Mouse (Mus musculus): ENCODE data around the gene Cdc123. TPM values are rescaled to one million over a fixed set of nuclear protein-coding genes. Genes with fewer than 3 reads are reported as not detected.

Cdc123 gene
- polyA plus RNA-seq, 1 experiment = 54.6 TPM

DNA sequence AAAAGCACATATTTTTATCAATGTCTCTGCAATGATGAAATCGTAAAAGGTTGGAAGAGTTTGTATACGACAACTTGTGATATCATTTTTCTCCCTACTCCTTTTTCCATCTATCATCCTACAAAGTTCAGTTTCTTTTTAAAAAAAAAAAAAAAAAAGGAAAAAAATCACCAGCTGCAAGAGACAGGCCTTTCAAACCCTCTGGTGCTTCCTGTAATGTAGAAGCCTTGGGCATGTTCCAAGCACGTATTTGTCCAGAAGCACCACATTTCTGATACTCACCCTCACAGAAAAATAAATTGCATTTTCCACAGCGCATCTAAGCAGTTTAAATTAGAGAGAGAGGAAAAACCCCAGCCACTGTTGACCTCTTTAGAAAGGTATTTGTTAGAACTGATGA, 862 bp upstream of the Cdc123 start:
- WGBS = 11% methylated on average over 4 of the region's 4 CpGs
- DNase-seq = no peak
- Histone ChIP-seq H3K4me1 (ENCODE audit: control insufficient read depth, insufficient read depth, low read length) (no peaks in the 10 kb centered on the region), H3K4me3 (replicated peaks; ENCODE audit: extremely low read depth, low read depth, low read length) (peak overlapping the region; percentile 100)
- TF ChIP-seq CTCF (IDR thresholded peaks at IDR 0.05; ENCODE audit: insufficient read depth, low read length) (no peak), POLR2A (IDR thresholded peaks at IDR 0.05; ENCODE audit: borderline replicate concordance, extremely low read depth, low read depth, low read length) (no peak)

DNA sequence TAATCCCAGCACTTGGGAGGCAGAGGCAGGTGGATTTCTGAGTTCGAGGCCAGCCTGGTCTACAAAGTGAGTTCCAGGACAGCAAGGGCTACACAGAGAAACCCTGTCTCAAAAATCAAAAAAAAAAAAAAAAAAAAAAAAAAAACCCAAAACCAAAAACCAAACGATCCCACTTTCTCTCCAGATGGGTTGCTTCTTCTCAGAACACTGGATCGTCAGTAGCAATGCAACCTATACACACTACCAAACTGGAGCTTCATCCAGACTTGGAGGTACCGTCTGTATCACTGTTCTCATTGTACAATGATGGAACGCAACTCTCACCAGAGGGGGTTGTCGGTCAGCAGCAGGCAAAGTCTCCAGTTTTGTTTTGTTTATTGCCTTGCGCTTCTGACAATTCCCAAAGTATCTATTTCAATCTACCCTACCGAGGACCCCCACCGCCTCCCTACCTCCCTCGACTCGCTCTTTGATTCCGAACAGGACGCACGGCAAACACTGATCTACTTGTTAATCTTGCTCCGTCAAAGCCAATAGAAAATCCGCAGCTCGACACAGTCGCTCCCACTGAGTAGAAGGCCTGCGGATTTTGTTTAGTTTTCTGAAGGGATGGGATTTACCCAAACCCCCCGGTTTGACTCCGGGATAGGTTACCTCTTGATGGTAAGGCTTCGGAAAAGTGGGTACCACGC, 637 bp downstream of the Cdc123 start:
- no peak for DNase-seq
- 3% methylated on average over 23 of the region's 23 CpGs for WGBS
- no peaks in the 10 kb centered on the region for H3K4me1 ChIP-seq (ENCODE audit: control insufficient read depth, insufficient read depth, low read length)
- TF ChIP-seq POLR2A (IDR thresholded peaks at IDR 0.05; ENCODE audit: borderline replicate concordance, extremely low read depth, low read depth, low read length) (no peak), CTCF (IDR thresholded peaks at IDR 0.05; ENCODE audit: insufficient read depth, low read length) (no peak)
- peak overlapping the region; percentile 100 for H3K4me3 ChIP-seq (replicated peaks; ENCODE audit: extremely low read depth, low read depth, low read length)

DNA sequence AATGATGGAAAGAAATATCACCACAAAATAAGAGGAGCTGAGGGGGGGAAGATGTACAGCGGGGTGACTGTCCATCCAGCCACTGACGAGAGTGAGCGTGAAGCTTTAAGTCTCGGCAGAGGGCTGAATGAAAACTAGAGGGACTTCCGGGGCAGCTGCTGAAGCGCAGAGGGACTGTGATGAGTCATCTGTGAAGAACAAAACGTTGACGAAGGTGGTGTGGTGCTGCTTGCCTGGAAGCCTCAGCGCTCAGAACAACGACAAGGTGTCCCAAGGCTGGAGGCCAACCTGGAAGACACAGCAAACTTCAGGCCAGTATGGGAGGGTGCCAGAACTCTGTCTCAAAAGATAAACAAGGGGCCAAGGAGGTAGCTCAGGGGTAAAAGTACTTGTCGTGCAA, 4.1 kb downstream of the Cdc123 start:
- DNase-seq = no peak
- 94% methylated on average over 11 of the region's 11 CpGs for WGBS

DNA sequence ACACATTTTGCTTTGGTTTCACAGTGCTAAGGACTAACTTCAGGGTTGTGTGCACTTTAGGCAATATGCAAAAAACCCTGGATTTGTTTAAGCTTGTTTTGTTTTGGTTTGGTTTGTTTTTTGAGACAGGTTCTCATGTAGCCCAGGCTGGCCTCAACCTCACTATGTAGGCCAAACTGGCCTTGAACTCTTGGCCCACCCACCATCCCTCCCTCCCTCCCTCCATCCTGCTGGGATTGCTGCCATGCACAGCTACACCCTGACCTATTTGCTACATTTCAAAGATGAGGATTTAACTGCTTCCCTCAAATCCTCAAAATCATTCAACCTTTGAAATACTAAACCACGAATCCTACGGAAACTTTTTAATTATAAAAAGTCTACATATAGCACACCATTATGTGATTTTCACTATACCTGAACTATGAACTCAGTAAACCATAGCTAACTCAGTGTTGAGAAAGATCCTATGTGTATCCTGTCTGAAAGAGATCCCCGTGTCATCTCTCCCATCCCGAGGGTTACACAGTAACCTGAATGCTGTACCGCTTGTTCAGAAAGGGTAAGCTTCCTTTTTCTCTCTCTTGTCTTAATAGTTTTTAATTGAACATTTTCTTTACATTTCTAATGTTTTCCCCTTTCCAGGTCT, 19.6 kb downstream of the Cdc123 start:
- H3K4me1 ChIP-seq (ENCODE audit: control insufficient read depth, insufficient read depth, low read length) = no peaks in the 10 kb centered on the region; the same call in 1 of the 2 replicates
- no peak overlapping the region for H3K4me3 ChIP-seq (replicated peaks; ENCODE audit: extremely low read depth, low read depth, low read length)
- DNase-seq = no peak
- WGBS = 95% methylated on average over 5 of the region's 5 CpGs
- TF ChIP-seq CTCF (IDR thresholded peaks at IDR 0.05; ENCODE audit: insufficient read depth, low read length) = no peak
- TF ChIP-seq POLR2A (IDR thresholded peaks at IDR 0.05; ENCODE audit: borderline replicate concordance, extremely low read depth, low read depth, low read length) = no peak

More for the DNA sequence above, 4.1 kb downstream of the Cdc123 start:
- no peak overlapping the region for H3K4me3 ChIP-seq (replicated peaks; ENCODE audit: extremely low read depth, low read depth, low read length)
- H3K4me1 ChIP-seq (ENCODE audit: control insufficient read depth, insufficient read depth, low read length) = no peaks in the 10 kb centered on the region
- no peak for TF ChIP-seq POLR2A (IDR thresholded peaks at IDR 0.05; ENCODE audit: borderline replicate concordance, extremely low read depth, low read depth, low read length)
- TF ChIP-seq CTCF (IDR thresholded peaks at IDR 0.05; ENCODE audit: insufficient read depth, low read length) = no peak

DNA sequence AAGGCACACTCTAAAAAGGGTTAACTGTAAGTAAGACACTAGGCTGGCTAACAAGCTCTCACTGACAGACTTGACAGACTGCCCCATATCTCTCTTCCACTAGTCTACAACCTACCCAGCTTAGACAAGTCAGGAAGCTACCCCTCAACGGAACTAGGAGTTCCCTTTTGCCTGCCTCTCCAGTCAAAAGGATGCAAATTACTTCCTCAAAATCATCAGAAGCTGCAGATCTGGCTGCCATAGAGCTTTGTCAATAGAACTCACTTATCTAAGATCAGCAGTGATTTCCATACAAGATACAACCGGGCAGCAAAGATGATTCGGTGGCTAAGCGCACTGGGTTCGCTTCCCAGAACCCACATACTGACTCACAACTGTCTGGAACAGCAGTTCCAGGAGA, 20.3 kb downstream of the Cdc123 start:
- Histone ChIP-seq H3K4me1 (ENCODE audit: control insufficient read depth, insufficient read depth, low read length) (no peaks in the 10 kb centered on the region; the same call in 1 of the 2 replicates), H3K4me3 (replicated peaks; ENCODE audit: extremely low read depth, low read depth, low read length) (no peak overlapping the region)
- 57% methylated on average over 5 of the region's 5 CpGs for WGBS
- TF ChIP-seq POLR2A (IDR thresholded peaks at IDR 0.05; ENCODE audit: borderline replicate concordance, extremely low read depth, low read depth, low read length) (no peak), CTCF (IDR thresholded peaks at IDR 0.05; ENCODE audit: insufficient read depth, low read length) (no peak)
- no peak for DNase-seq

- DNase-seq = no peak
- Histone ChIP-seq H3K4me1 (ENCODE audit: control insufficient read depth, insufficient read depth, low read length) (no peaks in the 10 kb centered on the region; the same call in 1 of the 2 replicates), H3K4me3 (replicated peaks; ENCODE audit: extremely low read depth, low read depth, low read length) (no peak overlapping the region)
- WGBS = 13% methylated on average over 1 of the region's 1 CpGs
- TF ChIP-seq CTCF (IDR thresholded peaks at IDR 0.05; ENCODE audit: insufficient read depth, low read length) = no peak; the same call in 1 of the 2 replicates
- TF ChIP-seq POLR2A (IDR thresholded peaks at IDR 0.05; ENCODE audit: borderline replicate concordance, extremely low read depth, low read depth, low read length) = no peak
Observed at GRCm38 (mm10) chr2:5824213-5824612, 20.8 kb downstream of the Cdc123 start.

DNA sequence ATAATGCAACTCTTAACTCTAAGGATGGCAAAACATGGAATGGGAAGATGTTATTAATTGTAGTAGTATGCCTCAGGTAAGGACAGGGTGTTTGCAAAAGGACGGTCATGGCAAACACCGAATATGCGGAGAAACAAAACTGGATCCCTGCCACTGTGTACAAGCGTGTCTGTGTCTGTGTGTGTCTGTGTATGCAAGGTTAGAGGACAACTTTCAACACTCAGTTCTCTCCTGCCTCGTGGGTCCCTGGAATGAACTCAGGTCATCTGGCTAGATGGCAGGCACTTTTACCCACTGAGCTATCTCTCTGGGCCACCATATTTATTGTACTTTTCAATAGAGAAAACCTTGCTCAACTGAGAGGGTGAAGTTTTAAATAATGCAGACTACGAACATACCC, 22.5 kb downstream of the Cdc123 start:
- WGBS = 91% methylated on average over 6 of the region's 6 CpGs
- H3K4me1 ChIP-seq (ENCODE audit: control insufficient read depth, insufficient read depth, low read length) = no peaks in the 10 kb centered on the region; the same call in 1 of the 2 replicates
- DNase-seq = no peak
- H3K4me3 ChIP-seq (replicated peaks; ENCODE audit: extremely low read depth, low read depth, low read length) = no peak overlapping the region
- TF ChIP-seq CTCF (IDR thresholded peaks at IDR 0.05; ENCODE audit: insufficient read depth, low read length) = no peak
- TF ChIP-seq POLR2A (IDR thresholded peaks at IDR 0.05; ENCODE audit: borderline replicate concordance, extremely low read depth, low read depth, low read length) = no peak

DNA sequence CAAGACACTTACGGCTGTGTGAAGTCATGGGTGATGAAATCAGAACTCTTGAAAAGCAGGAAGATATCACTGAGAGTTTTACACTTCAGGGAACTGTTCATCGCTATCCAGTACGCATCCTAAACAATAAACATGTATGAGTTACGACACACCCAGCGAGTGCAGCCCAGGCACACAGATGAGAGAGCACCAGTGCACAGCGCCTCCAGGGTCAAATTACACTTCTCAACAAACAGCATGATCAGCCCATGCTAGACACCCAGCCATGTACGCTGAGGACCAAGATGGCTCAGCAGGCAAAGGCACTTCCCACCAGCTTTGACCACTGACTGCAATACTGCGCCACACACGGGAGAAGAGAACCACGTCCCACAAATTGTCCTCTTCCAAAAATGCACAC, 23.7 kb downstream of the Cdc123 start:
- no peak for DNase-seq
- no peak for TF ChIP-seq CTCF (IDR thresholded peaks at IDR 0.05; ENCODE audit: insufficient read depth, low read length)
- no peak for TF ChIP-seq POLR2A (IDR thresholded peaks at IDR 0.05; ENCODE audit: borderline replicate concordance, extremely low read depth, low read depth, low read length)
- H3K4me1 ChIP-seq (ENCODE audit: control insufficient read depth, insufficient read depth, low read length) = no peaks in the 10 kb centered on the region; the same call in 1 of the 2 replicates
- WGBS = 85% methylated on average over 10 of the region's 10 CpGs
- no peak overlapping the region for H3K4me3 ChIP-seq (replicated peaks; ENCODE audit: extremely low read depth, low read depth, low read length)

DNA sequence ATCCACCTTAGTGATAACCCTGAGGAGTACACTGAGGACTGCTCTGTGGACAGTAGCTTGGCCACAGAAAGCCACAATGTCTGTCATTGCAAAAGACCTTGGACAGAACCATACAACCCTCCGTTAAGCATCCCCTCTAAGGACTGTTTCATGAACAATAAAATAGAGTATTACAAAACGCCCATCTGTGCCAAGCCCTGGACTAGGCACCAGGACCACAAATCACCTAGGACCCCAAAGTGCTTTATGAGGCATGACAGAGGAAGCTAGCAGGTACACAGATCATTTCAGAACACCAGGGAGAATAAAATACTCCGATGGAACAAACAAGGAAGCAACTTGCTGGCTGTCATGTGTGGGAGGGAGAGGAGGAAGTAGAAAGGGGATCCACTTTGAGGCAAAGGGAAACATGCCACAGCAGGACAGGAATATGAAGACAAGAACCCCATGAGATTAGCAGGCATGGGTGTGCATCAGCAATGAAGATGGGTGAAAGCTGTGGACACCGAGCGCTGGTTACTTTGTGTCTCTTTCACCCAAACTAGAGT, 33.7 kb downstream of the Cdc123 start:
- 89% methylated on average over 5 of the region's 5 CpGs for WGBS
- H3K4me1 ChIP-seq (ENCODE audit: control insufficient read depth, insufficient read depth, low read length) = no peaks in the 10 kb centered on the region
- no peak overlapping the region for H3K4me3 ChIP-seq (replicated peaks; ENCODE audit: extremely low read depth, low read depth, low read length)
- DNase-seq = no peak
- TF ChIP-seq POLR2A (IDR thresholded peaks at IDR 0.05; ENCODE audit: borderline replicate concordance, extremely low read depth, low read depth, low read length) (no peak), CTCF (IDR thresholded peaks at IDR 0.05; ENCODE audit: insufficient read depth, low read length) (no peak)
